Mouse (Mus musculus): ENCODE results near the gene Snrnp27.

Snrnp27 gene

DNA sequence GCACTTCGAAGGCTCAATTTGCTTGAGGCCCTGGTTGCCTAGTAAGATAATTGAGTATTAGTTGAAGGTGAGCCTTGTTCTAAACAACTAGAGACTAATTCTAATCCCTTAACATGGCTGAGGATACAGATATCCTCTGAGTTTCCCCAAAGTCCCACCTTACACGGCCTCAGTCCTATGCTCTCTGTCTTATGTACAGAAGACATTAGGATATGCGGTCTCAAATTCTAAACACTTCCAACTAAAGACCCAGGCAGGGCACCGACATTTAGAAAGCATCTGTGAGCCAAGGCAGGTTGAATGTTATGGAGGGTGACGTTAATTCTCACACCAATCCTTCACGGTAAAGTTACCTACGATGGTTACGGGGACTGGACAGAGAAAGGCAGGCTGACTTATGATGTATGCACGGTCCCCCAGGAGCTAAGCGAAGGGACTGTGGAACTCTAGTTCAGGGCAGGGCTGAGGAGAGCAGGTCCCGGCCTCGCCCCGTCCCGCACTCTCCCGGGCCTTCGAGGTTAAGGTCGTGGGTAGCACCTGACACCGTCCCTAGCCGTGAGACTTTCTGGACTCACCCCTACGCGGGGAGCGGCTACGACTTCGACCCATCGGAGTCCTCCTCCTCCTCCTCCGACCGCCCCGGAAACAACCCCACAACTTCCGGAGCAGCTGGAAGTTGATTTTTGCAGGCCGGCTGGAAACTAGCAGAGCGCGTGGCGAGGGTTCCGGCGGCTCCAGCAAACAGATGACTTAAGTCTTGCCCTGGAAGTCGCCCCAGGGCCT lies at the start of gene Snrnp27:
TSS of gene Snrnp27 (minus strand) at position 651 of the 783 bp plus-strand sequence.
- peak; percentile 92 for DNase-seq

DNA sequence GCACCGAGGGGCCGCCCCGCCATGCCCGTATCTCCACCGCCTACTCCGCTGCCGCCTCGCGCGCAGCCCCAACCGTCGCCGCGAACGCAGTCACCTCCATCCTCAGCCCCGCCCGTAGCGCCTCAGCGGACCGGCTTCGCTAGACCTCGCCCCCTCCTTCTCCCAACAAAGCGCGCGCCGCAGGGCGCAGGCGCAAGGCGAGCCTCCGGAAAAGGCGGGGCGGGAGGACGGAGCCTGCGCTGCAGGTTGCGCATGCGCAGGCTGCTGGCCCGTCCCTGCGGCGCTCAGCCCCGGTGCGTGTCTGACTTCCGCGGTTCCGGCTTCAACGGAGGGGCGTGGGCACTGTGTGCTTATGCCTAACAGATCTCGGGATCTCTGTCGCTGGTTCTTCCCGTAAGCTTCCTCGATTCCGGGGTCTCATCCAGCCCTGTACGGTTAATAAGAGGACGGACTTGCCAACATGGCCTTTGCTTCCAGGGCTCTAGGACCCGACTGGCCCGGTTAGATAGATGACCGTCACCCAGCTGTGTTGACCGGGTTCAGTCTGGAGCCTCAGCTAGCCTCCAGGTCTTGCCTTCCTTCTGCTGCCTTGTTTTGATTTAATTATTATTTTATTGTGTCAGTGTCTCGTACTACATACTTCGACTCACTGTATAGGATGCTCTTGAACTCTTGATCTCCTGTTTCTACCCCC lies 49.0 kb upstream of the Snrnp27 start, which contains the start of gene Gmcl1:
TSS of gene Gmcl1 (minus strand) at position 201 of the 694 bp plus-strand sequence.
- peak; percentile 98 for DNase-seq

DNA sequence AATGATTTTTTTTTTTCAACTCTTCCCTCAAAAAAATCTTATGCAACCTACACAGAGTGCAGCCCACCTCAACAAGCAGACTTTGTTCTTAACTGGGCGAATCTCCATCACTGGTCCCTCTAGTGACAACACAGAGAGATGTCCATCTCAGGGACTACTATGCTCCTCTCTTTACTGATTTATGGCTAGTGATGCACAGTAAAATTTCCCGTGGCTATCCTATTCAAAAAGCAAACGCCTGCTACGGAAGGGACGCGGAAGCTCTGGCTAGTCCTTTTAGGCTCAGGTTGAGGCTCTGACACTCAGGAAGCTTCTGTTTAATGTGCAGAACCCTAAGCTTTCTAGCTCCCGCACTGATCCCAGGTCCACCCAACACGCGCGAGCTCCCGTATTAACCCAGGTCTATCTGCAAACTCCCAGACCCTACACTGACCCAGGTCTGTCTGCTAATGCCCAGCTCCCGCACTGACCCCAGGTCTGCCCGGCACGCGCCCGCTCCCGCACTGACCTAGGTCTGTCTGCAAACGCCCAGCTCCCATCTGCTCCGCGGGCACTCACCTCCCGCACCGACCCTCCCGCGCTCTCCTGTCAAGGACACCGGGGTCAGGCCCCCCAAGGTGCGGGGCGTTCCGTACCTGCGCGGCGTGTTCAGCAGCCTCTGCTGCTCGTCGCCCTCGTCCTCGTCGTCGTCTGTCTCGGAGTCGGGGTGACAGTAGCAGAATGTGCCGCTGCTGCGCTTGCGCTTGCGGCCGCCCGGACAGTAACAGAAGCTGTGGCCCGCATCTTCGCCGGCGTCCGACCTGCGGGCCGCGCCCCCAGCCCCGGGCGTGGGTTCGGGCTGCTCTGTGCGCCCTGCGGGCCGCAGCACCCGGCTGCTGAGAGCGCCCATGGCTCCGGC lies 48.2 kb upstream of the Snrnp27 start:
- DNase-seq = peak; percentile 65

DNA sequence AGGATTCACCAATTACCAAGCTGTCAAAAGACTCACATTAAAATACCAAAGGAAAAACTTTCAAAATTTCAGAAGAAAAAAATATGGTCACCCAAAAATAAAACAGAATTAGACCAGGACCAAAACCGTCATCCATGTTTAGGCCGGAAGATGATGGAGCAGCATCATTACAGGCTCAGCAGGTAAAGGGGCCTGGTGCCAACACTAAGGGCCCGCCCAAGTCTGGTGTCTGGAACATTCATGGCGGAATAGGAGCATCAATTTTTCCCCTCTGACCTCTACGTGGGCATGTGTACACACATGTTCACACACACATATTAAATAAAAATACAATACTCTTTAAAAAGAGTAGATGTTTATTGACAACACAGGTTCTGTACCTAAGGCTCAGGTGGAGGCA lies 44.4 kb upstream of the Snrnp27 start:
- DNase-seq = no peak

DNA sequence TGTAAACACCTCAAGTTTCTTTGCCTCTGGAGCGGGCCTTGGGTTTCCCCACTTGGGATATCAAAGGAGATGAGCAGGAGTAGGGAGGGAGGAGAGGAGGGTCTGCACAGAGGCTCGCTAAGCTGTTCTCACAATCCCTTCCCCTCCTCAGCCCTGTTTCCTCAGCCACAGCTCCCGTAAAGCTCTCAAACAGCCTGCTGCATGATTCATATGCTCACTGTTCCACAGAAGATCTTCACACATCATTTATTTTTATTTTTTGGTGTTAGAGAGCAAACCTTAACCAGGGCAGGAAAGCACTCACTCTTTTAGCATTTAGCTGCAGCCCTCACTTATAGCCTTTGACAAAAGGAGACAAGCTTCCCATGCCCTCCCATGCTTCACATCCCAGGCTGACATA lies 37.7 kb upstream of the Snrnp27 start:
- DNase-seq = no peak

DNA sequence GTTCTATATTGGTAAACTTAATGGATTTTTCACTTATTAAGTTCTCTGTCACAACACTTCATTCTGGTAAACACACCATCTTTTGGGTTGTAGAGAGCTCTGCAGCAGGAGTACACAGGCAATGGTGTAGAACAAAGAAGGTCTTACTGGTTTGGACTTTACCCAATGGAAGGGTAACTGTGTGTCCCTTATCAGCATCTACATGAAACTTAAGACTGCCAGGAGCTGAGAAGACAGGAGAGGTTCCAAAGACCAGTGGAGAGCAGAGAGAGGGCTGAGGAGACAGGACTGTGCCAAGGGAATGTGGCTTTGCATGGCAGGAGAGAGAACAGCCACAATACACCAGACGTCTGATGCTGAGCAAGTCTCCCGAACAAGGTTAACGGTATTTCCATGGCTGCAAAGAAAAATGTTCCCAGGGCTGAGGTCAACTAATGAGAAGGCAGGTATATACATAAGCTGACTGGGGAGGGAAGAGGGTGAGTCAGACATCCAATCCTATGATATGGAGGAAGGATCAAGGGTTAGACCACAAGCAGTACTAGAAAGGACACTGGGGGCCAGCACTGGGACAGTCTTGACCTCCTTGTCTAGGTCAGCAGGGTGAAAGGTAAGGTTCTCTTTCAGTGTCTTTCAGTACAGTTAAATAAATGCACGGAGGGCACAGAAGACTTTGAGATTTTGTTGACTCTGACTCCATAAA lies 23.9 kb upstream of the Snrnp27 start:
- DNase-seq = no peak

DNA sequence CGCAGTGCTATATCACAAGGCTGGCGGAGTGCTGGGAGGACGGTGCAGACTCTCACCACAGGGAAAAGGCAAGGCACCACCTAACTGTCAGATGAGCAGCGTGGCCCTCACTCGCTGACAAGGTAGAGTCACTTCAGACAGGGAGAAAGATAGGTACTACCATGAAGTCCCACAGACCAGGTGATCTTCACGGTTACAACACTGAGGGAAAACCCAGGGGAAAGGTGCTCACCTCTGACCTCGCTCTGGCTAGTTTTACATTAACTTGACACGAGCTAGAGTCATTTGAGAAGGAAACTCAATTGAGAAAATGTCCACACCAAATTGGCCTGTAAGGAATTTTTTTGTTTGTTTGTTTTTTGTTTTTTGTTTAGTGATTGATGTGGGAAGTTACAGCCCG lies 18.3 kb upstream of the Snrnp27 start:
- DNase-seq = no peak

DNA sequence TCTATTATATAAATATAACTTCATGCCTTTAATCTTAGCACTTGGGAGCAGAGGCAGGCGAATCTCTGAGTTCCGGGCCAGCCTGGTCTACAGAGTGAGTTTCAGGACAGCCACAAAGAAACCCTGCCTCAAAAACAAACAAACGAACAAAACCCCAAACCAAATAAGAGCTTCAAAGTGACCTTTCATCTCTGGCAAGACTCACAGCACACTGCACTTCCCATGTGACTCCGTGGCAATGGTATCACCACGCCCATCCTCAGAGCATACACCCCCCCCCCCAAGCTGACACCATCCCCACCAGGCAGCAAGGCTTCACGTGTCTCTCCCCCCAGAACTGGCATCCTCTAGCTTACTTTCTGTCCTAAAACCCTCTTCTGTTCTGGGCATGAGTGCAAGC lies 13.6 kb upstream of the Snrnp27 start:
- DNase-seq = no peak

DNA sequence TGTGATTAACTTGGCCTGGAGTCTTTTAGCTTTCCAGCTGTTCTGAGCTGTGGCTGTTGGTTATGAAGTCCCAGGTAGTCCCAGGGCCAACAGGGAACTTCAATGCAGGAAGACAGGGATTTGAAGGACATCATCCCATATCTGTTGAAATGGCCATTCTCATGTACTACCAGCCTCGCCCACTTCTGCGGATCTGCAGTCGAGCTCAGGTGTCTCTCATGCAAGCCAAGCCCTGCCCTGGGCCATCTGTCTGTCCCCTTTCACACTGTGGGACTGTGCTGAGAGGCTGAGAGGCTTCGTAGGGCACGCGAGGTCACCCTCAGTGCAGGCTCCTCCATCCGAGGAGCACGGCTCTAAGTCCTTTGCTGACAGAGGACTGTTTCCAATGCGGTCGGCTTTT lies 11.9 kb upstream of the Snrnp27 start:
- DNase-seq = no peak

DNA sequence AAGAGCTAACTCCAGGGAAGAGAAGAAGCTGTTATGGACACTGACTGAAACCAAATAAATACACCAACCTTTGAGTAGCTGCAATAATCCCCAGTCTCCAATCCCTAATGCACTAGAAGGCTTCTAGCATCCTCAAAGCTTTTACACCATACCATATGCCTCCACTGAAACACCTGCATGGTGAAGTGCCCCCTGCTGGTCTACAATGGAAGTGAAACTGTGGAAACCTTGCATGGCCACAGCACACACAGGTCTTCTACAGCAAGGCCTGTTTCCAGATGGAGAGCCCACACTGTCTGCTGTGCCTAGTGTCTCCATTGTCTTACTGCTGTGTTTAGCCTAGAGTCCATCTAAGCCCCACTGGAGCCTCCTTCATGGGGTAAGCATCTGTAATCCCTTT lies 10.1 kb upstream of the Snrnp27 start:
- DNase-seq = peak; percentile 73

DNA sequence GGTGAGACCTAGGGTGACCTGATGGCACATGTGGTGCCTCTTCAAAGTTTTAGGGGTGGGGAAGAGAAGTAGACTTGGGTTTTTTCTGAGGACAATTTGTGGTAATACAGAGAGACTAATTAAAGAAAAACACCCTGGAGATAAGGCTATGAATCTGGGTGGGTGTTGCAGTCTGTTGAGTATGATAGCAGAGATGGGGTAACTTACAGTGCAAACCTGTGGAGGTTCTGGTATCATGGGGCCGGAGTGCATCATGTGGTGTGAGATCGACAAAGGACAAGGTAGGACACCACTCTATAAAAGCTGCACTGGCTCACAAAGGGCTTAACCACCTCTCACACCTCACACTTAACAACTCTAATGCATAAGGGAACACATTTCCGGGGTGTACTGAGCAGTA lies 5.3 kb upstream of the Snrnp27 start:
- no peak for DNase-seq

DNA sequence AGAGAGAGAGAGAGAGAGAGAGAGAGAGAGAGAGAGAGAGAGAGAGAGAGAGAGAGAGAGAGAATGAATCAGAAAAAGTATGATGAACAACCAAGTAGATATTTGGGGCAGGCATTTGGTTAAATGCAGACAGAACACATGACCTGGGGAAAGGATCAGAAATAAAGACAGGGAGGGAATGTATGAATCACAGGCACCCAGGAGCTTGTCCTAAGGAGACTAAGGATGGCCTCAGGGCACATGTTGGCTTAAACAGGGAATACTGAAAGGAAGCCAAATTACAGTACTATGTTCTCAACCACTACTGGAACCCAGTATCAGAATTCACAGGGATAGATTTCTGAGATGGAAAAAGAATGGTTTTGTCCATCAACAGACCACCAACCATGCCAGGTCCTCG lies 2.6 kb upstream of the Snrnp27 start:
- DNase-seq = no peak

DNA sequence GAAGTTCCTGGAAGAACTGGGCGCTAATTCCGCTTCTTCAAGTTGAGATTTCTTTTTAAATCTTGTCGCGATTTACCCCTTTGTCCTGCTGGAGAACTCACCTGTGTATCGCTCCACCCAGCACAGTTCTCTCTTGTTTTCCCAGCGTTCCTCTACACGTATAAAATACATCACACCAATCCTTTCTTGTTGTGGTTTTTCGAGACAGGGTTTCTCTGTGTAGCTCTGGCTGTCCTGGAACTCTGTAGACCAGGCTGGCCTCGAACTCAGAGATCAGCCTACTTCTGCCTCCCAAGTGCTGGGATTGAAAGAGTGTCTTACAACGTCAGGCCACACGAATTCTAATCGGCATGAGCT lies 311 bp upstream of the Snrnp27 start:
- DNase-seq = peak; percentile 9

DNA sequence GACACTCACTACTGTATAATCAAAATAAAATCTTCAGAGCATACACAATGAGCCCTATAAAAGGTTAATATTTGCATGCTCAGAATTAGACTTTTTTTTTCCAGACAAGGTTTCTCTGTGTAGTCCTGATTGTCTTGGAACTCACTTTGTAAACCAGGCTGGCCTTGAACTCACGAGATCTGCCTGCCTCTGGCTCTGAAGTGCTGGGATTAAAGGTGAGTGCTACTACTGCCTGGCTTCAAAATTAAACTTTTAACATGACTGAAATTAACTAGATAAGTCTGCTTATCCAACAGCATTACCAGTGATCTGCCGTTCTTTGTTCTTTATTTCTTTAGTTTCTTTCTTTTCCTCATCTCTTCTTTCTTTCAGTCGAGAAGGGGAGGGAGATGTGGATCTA lies 3.0 kb downstream of the Snrnp27 start:
- no peak for DNase-seq

DNA sequence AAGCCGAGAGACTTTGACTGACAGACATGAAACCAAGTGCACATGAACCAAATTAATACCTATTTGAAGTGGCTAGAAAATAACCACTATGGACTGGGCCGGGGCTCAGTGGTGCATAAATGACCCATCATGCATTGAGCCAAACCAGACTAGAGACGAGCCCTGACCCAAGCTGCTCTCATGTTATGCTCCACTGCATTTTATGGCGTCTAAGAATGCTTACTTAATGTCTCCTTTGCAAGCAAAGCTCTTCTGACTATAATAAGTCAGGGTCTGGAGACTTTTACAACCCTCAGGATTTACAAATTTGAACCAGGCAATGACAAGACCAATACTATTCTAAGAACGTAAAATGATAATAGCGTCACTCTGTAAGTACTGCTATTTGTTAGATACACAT lies 6.0 kb downstream of the Snrnp27 start:
- DNase-seq = no peak

DNA sequence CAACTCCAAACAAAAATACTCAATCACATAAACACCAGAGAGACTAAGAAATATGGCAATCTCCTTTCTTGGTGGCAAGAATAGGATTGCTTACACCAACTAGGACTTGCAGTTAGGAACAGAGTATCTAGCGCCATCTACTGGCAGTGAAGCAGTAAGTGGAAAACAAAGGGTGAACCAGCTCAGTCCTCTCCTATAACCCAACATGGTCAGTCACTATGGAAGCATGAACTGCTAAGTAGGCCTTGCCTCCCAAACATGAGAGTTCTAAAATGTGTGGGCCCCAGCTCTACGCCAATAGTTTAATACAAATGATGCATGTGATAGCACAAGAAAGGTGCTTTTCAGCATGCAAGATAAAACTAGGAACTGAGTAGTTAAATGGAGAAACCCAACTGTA lies 13.4 kb downstream of the Snrnp27 start:
- DNase-seq = peak; percentile 70

DNA sequence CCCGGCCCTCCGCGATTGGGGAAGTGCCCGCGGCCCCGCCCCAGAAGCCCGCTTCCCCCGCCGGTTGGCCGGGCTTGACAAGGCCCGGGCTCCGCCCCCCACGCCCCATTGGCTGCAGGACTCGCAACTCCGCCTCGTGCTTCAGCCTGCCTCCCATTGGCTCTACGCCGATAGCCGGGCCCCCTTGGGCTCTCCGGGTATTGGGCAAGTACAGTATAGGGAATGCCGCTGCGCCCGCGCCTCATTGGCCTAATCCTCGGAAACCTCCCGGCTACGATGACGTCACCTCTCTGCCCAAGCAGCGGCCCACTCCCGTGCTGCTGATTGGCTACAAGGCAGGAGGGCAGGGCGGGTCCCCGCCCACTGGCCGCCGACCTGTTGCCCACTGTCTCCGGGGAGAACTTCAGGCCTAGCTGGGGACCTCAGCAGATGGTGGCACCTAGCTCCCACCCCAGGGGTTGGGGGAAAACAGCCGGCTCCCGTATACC lies 15.0 kb downstream of the Snrnp27 start:
- DNase-seq = peak; percentile 100

DNA sequence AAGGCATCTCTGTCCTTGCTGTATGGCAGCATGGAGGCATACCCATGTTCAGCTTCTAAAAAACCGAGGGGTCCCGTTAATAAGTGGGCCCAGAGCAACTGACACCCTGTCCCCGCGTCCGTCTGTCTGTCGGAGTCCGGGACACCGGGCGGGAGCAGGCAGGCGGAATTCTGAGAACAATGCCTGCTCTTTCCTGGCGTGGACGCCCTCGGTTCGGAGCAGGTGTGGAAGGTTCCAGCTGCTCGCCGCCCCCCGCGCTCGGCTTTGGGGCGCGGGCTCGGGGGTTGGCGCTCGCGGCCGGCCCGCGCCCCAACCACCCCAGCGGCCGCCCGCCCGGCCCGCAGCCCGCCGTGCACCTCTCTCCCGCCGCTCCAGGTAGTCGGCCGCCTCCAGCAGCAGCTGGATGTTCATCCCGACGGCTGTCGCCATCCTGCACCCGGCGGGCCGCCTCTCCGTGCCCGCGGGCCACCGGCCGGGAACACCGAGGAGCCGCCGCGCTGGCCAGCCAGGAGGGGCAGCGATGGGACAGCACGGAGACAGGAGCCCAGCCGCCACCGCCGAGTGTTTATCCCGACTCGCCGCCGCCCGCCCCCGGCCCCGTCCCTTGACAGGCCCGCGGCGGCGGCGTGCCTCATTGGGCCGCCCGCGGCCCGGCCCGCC lies 15.6 kb downstream of the Snrnp27 start, which contains the start of gene Mxd1:
TSS of gene Mxd1 (minus strand) at position 582 of the 660 bp plus-strand sequence.
- no peak for DNase-seq

DNA sequence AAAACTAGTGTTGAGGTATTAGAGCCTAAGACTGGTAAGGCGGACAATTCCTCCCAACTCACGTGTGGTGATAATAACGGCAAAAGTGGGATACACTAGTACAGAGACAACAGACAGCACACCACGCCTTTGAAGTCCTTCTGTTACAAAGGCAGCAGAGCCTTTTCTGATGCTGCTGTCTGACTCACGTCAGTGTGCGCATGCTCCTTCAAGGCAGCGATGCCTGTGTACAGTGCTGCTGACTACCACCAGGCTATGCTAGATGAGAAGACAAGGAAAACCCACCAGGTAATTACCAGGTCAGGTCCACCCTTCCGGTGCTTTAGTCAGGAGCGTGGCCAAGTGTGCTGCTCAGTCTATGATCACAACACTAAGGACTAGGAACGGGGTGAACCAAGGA lies 17.3 kb downstream of the Snrnp27 start:
- DNase-seq = no peak

DNA sequence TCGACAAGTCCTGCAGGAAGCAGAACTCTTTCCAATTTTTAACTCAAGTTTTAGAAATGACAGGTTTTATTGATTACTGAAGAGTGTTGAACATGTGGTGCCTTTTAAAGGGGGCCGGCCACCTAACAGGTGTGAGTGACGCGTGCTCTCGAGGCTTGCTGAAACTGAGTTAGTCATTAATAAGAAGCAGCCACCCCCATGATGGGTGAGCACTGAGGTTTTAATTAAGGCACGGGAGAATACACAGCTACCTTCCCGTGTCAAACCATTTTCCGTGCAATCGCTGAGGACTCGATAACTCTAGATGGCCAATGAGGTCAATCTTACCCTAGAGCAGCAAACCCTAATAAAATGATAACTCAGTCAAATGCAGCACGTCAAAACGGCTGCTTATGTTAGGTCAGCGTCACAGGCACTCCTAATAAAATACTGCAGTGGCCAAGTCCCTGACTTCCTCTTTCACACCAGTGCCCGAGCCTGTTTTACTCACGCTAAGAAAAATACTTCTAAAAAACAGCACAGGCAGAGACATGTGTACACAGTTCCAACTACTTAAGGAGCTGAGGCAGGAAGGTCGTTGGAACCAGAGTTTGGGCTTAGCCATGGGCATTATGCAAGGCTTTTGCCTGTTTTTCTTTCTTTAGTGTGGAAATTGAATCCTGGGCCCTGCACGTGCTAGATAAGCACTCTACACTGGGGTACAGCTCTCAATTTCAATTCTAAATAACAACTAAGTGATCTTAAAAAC lies 18.6 kb downstream of the Snrnp27 start:
- DNase-seq = no peak

DNA sequence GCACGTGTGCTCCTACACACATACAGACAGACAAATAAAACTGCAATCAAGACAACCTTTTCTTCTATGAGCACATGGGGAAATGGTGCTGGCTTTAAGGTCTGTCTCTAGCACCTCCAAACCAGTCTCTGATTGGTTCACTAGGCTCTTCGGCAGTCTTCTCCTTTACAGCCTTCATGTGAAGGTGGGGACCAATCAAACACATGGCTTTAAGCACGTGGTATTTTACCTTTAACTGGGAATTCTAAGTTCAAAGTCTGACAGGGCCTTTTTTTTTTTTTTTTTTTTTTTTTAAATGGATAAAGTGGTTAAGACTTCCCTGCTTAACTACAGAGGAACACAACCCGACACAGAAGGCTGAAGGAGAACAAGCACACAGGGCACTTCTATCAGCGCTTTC lies 19.2 kb downstream of the Snrnp27 start:
- DNase-seq = no peak
